Mouse (Mus musculus) embryonic facial prominence, embryonic 11.5 days (tissue): Measurements from ENCODE around the gene Lage3. TPM values are rescaled to one million over a fixed set of nuclear protein-coding genes. Genes with fewer than 3 reads are reported as not detected.

Source experiments
- ATAC-seq: fragments of 200-750 bp; cut with Nextera tagmentation; replicated peaks from 2 replicates; pipeline ENCODE4 v1.8.0; 2017; ENCODE audit warnings: low read depth; ENCODE audit not compliant: insufficient number of reproducible peaks, low FRiP score, low TSS enrichment
- DNase-seq: peaks from one replicate; pipeline ENCODE4 v3.0.0-alpha.2; 2015; ENCODE audit warnings: low spot score
- H3K27ac ChIP-seq: fragments of 300-500 bp; sonication (generic); replicated peaks from 2 replicates; pipeline ENCODE4 v1.5.1; 2014; ENCODE audit warnings: mild to moderate bottlenecking, low read depth, low read length, control low read depth
- H3K27me3 ChIP-seq: fragments of 300-500 bp; sonication (generic); 2 replicates; pipeline ENCODE4 v1.6.1; 2014; ENCODE audit warnings: mild to moderate bottlenecking, low read length, moderate library complexity, mixed read lengths; ENCODE audit not compliant: control insufficient read depth, insufficient read depth
- H3K36me3 ChIP-seq: fragments of 300-500 bp; sonication (generic); replicated peaks from 2 replicates; pipeline ENCODE4 v1.6.1; 2014; ENCODE audit warnings: low read depth, mild to moderate bottlenecking, low read length, moderate library complexity, mixed read lengths; ENCODE audit not compliant: control insufficient read depth, insufficient read depth
- H3K4me1 ChIP-seq: fragments of 300-500 bp; sonication (generic); 2 replicates; pipeline ENCODE4 v1.6.1; 2014; ENCODE audit warnings: low read length, mixed read lengths; ENCODE audit not compliant: control insufficient read depth, insufficient read depth
- H3K4me2 ChIP-seq: fragments of 300-500 bp; sonication (generic); 2 replicates; pipeline ENCODE4 v1.6.1; 2014; ENCODE audit warnings: low read depth, mild to moderate bottlenecking, control low read depth, low read length, moderate library complexity
- H3K4me3 ChIP-seq: fragments of 300-500 bp; sonication (generic); 2 replicates; pipeline ENCODE4 v1.5.1; 2014; ENCODE audit warnings: low read depth, low read length, control low read depth
- H3K9ac ChIP-seq: fragments of 300-500 bp; sonication (generic); replicated peaks from 2 replicates; pipeline ENCODE4 v1.6.1; 2014; ENCODE audit warnings: mild to moderate bottlenecking, control low read depth, low read length
- H3K9me3 ChIP-seq: fragments of 300-500 bp; sonication (generic); replicated peaks from 2 replicates; pipeline ENCODE4 v1.6.1; 2016; ENCODE audit warnings: mild to moderate bottlenecking, low read length, inconsistent platforms, mixed read lengths; ENCODE audit not compliant: control insufficient read depth
- WGBS: fragments of 180-500 bp; shearing (Covaris S2); extraction: QIAGEN DNeasy Blood & Tissue Kit; methylation state at CpG from one replicate; pipeline ENCODE4 v1.1.7; 2014; 5-methylcytosine and 5-hydroxymethylcytosine counted together
- microRNA-seq: library from miRNA; unstranded; fragments of <30 nt; microRNA quantifications from one replicate; pipeline ENCODE4, GENCODE M21; 2016; ENCODE audit warnings: borderline number of aligned reads
- polyA plus RNA-seq: library from polyadenylated mRNA; unstranded; fragments of >200 nt; fragmentation: Nextera tagmentation; extraction: Ambion mirVana; gene quantifications from 2 replicates; pipeline ENCODE4 v1.2.1, GENCODE M21; 2014

The Lage3 gene
- polyA plus RNA-seq, 1 experiment from 2014 or later: 128 TPM

DNA sequence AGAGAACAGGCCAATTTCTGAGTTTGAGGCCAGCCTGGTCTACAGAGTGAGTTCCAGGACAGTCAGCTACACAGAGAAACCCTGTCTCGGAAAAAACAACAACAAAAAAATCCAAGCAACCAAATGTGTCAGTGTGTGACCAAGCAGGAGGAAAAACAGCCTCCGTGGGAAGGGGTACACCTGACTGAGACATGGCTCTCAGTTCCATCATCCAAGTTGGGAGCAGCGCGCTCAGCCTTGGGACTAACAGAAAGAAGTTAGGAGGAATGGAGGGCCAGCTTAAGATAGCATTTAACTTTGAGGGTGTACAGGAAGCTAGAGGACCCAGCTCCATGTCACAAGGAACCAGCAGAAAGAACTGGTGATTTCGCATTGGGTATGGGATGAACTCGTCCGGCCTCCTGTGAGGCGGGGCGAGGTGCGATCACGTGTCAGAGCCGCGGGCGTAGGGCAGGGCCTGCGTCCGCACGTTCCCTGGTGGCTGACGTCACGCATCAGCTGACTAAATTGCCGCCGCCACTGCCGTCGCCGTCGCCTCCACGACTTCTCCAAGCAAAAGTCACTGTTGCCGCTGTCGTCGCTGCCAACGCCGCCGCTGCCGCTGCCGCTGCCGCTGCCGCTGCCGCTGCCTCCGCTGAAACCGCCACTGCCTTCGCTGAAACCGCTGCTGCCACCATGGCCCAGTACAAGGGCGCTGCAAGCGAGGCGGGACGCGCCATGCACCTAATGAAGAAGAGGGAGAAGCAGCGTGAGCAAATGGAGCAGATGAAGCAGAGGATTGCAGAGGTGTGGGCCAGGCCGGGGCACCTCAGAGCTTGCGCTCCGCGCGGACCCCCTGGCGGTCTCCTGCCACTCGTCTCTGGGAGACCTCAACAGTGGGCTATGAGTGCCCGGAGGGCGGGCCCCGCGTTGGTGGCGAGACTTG is 40.6 kb downstream of the Lage3 start, which contains the start of gene Fam50a:
Fam50a (plus strand) TSS at position 494 of the 925 bp plus-strand sequence.
- Histone ChIP-seq H3K27me3 (no peaks in the 10 kb centered on the region), H3K4me1 (no peaks in the 10 kb centered on the region), H3K27ac (no peak within 1 kb of the TSS), H3K9me3 (no peaks in the 10 kb centered on the region), H3K4me2 (peak within 1 kb of the TSS; percentile 74), H3K9ac (peak within 1 kb of the TSS; percentile 65), H3K36me3 (no peaks in the 10 kb centered on the region), H3K4me3 (peak within 1 kb of the TSS; percentile 54)
- DNase-seq (peak; percentile 88), ATAC-seq (peak; percentile 89)
- WGBS: 20% methylated on average over 59 of the region's 59 CpGs

DNA sequence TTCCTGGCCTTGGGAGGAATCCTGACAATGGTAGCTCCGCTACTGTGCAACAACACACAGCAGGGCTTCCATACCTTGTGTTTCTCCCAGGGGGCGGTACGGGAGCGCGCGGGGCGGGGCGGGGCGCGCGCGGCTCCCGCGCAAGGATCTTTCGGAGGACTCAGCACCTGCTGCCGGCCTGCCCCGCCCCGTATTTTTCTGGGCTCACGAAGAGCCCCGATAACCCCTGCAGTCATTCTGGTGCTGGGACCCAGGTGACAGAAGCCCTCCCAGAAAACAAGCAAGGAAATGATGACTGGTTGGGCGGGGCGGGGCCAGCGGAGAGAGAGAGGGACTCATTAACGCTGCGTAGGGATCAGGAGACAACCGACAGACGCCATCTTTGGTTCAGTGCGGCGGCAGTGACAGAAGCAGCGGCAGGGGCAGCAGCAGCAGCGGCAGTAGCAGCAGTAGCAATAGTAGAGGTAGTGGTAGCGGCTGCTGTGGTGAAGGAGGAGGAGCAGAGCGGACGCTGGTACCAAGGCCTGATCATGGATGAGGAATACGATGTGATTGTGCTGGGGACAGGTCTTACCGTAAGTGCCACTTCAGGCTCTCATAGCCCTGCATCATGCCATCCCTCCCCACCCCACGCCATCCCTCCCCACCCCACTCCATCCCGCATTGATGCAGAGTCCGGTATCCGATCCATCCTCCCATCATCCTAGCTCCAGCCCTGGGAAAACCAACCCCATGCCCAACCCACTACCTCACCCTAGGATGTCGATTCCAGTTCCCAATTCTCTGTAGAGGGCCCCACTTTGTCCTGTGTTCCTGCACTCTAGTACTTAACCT is 48.3 kb downstream of the Lage3 start, which contains the start of gene Gdi1:
Gdi1 (plus strand) TSS at position 132 of the 834 bp plus-strand sequence.
- Histone ChIP-seq H3K27ac (peak within 1 kb of the TSS; percentile 49), H3K9ac (peak within 1 kb of the TSS; percentile 74), H3K4me2 (peak within 1 kb of the TSS; percentile 57), H3K27me3 (no peaks in the 10 kb centered on the region), H3K4me1 (no peaks in the 10 kb centered on the region), H3K9me3 (no peaks in the 10 kb centered on the region), H3K36me3 (peaks cover 2% of the 10 kb centered on the region; the same call in 1 of the 2 replicates), H3K4me3 (peak within 1 kb of the TSS; percentile 58)
- DNase-seq: peak; percentile 73
- 16% methylated on average over 41 of the region's 41 CpGs for WGBS
- peak; percentile 76 for ATAC-seq

Small RNA genes within 50 kb of the gene (microRNA-seq; reads per million reads assigned to microRNA genes)
- not detected for gene Mir7092

Other genes with a start within 250 kb of the Lage3 start
- gene Opn1mw, start 226.2 kb downstream of the Lage3 start, polyA plus RNA-seq: not detected in 2 replicates
- 12.4 and 13.1 TPM in 2 replicates for gene Mecp2, start 218.3 kb downstream of the Lage3 start, polyA plus RNA-seq
- gene Tex28, start 185.8 kb downstream of the Lage3 start, polyA plus RNA-seq: not detected in 2 replicates
- gene Tktl1, start 176.4 kb downstream of the Lage3 start, polyA plus RNA-seq: not detected in 2 replicates
- 267 and 289 TPM in 2 replicates for gene Flna, start 103.8 kb downstream of the Lage3 start, polyA plus RNA-seq
- gene Emd, start 98.9 kb downstream of the Lage3 start, polyA plus RNA-seq: 29.3 and 31.8 TPM in 2 replicates
- 846 and 890 TPM in 2 replicates for gene Rpl10, start 82.8 kb downstream of the Lage3 start, polyA plus RNA-seq
- 62.0 and 65.2 TPM in 2 replicates for gene Taz, start 71.7 kb downstream of the Lage3 start, polyA plus RNA-seq
- gene Dnase1l1, start 71.3 kb downstream of the Lage3 start, polyA plus RNA-seq: 4.2 and 5.2 TPM in 2 replicates
- gene Atp6ap1, start 56.5 kb downstream of the Lage3 start, polyA plus RNA-seq: 93.0 and 107 TPM in 2 replicates
- gene Gdi1, start 48.6 kb downstream of the Lage3 start, polyA plus RNA-seq: 231 and 262 TPM in 2 replicates
- gene Fam50a, start 40.6 kb downstream of the Lage3 start, polyA plus RNA-seq: 56.4 and 56.6 TPM in 2 replicates
- 11.2 and 11.3 TPM in 2 replicates for gene Plxna3, start 24.6 kb downstream of the Lage3 start, polyA plus RNA-seq
- gene Ubl4a, start 19.6 kb upstream of the Lage3 start, polyA plus RNA-seq: 63.2 and 65.7 TPM in 2 replicates
- gene Slc10a3, start 19.7 kb upstream of the Lage3 start, polyA plus RNA-seq: 11.4 and 13.6 TPM in 2 replicates
- gene Fam3a, start 39.7 kb upstream of the Lage3 start, polyA plus RNA-seq: 26.7 and 27.6 TPM in 2 replicates
- 22.0 and 22.2 TPM in 2 replicates for gene Ikbkg, start 39.7 kb upstream of the Lage3 start, polyA plus RNA-seq
- 54.2 and 59.2 TPM in 2 replicates for gene G6pdx, start 75.6 kb upstream of the Lage3 start, polyA plus RNA-seq
- not detected in 2 replicates for gene Gm6880, start 127.8 kb upstream of the Lage3 start, polyA plus RNA-seq
- not detected in 2 replicates for gene Olfr1326-ps1, start 221.3 kb upstream of the Lage3 start, polyA plus RNA-seq
- not detected in 2 replicates for gene Olfr1325, start 239.1 kb upstream of the Lage3 start, polyA plus RNA-seq